Mouse (Mus musculus) G1E (cell line): ENCODE data around the gene Ccdc38.

Experiments used
- CTCF ChIP-seq: IDR thresholded peaks from 2 replicates; pipeline ENCODE4 v1.5.1; 2012; ENCODE audit warnings: low read depth, low read length, inconsistent platforms, mixed read lengths
- POLR2AphosphoS5 ChIP-seq: IDR thresholded peaks from 2 replicates; pipeline ENCODE4 v1.6.1; 2012; ENCODE audit warnings: low read depth, low read length, inconsistent platforms; ENCODE audit not compliant: insufficient replicate concordance
- TAL1 ChIP-seq: conservative IDR thresholded peaks from 2 replicates; pipeline ENCODE4 v1.6.1; 2012; ENCODE audit warnings: low read depth, low read length, inconsistent platforms, mixed read lengths

GRCm38 (mm10) chr10:93515419-93515818 lies 25.0 kb upstream of the Ccdc38 start:
- TF ChIP-seq CTCF = no peak
- TF ChIP-seq TAL1 = no peak
- no peak for TF ChIP-seq POLR2AphosphoS5
